Mouse (Mus musculus) heart, postnatal 14 days (tissue): ENCODE measurements at regions not wholly inside any gene's neighbourhood (a gene's known extent, or its start where the extent isn't known, plus 50 kb on each side); places are given as distances from the start of the nearest gene placed in this dataset.
"Not testable (repeated sequence)": the region's sequence is repeated elsewhere in the genome, so short reads cannot be mapped to it uniquely, and the experiment has no call there.

Experiments used
- DNase-seq, 2 experiments: peaks; one replicate each; pipeline ENCODE4 v3.0.0; 2021 to 2022
- intact Hi-C: fragments of 180-260 bp; cut with DNase I; formaldehyde crosslinking; loops from one replicate; pipeline ENCODE4 v1.15.1; 2025

GRCm38 (mm10) chr6:20555320-20555883 lies 659.9 kb upstream of the Kcnd2 start:
- no peak for DNase-seq
- intact Hi-C loops, result no loop called here

- DNase-seq, result no peak
- intact Hi-C loops, result no loop called here
These were observed 642.7 kb upstream of the Kcnd2 start for GRCm38 (mm10) chr6:20572621-20573020.

- intact Hi-C loops, result no loop called here
- DNase-seq, result no peak
These were observed 640.6 kb upstream of the Kcnd2 start for GRCm38 (mm10) chr6:20574734-20575133.

GRCm38 (mm10) chr6:20598783-20599182 lies 616.5 kb upstream of the Kcnd2 start:
- DNase-seq, result no peak
- intact Hi-C loops, result no loop called here

GRCm38 (mm10) chr6:20604170-20604569 lies 611.1 kb upstream of the Kcnd2 start:
- intact Hi-C loops, result no loop called here
- no peak for DNase-seq

- DNase-seq, result no peak
- intact Hi-C loops, result no loop called here
These were observed 594.8 kb upstream of the Kcnd2 start for GRCm38 (mm10) chr6:20620476-20620875.

- no peak for DNase-seq
- intact Hi-C loops, result no loop called here
These were observed 588.9 kb upstream of the Kcnd2 start for GRCm38 (mm10) chr6:20626382-20626781.

- intact Hi-C loops, result no loop called here
- DNase-seq, result no peak
These were observed 588.2 kb upstream of the Kcnd2 start for GRCm38 (mm10) chr6:20627071-20627470.

GRCm38 (mm10) chr6:20640301-20640700 lies 575.0 kb upstream of the Kcnd2 start:
- intact Hi-C loops, result no loop called here
- no peak for DNase-seq

GRCm38 (mm10) chr6:20641375-20641774 lies 573.9 kb upstream of the Kcnd2 start:
- DNase-seq, result no peak
- intact Hi-C loops, result no loop called here

GRCm38 (mm10) chr6:20641851-20642250 lies 573.5 kb upstream of the Kcnd2 start:
- intact Hi-C loops, result no loop called here
- DNase-seq, result no peak

GRCm38 (mm10) chr6:20657042-20657441 lies 558.3 kb upstream of the Kcnd2 start:
- no peak for DNase-seq
- intact Hi-C loops, result no loop called here

- DNase-seq, result no peak
- intact Hi-C loops, result no loop called here
These were observed 542.1 kb upstream of the Kcnd2 start for GRCm38 (mm10) chr6:20673219-20673618.

GRCm38 (mm10) chr6:20686447-20687238 lies 528.7 kb upstream of the Kcnd2 start:
- DNase-seq, intact Hi-C loops: not testable (repeated sequence)

GRCm38 (mm10) chr6:20687239-20687575 lies 528.1 kb upstream of the Kcnd2 start:
- intact Hi-C loops, DNase-seq: not testable (repeated sequence)

GRCm38 (mm10) chr6:20725948-20726347 lies 489.4 kb upstream of the Kcnd2 start:
- DNase-seq, result no peak
- intact Hi-C loops, result no loop called here

GRCm38 (mm10) chr6:20739095-20739494 lies 476.2 kb upstream of the Kcnd2 start:
- intact Hi-C loops, result no loop called here
- no peak for DNase-seq

- intact Hi-C loops, result no loop called here
These were observed 474.9 kb upstream of the Kcnd2 start for GRCm38 (mm10) chr6:20740406-20740805.

GRCm38 (mm10) chr6:20741240-20741639 lies 474.1 kb upstream of the Kcnd2 start:
- intact Hi-C loops, result no loop called here
- no peak for DNase-seq

More at GRCm38 (mm10) chr6:20740406-20740805, 474.9 kb upstream of the Kcnd2 start:
- DNase-seq, result no peak

- peak in 1 of 2 experiments; percentile 1 for DNase-seq
- intact Hi-C loops, result no loop called here
These were observed 458.1 kb upstream of the Kcnd2 start for GRCm38 (mm10) chr6:20757240-20757639.

GRCm38 (mm10) chr6:20761300-20761699 lies 454.0 kb upstream of the Kcnd2 start:
- no peak for DNase-seq
- intact Hi-C loops, result no loop called here

- DNase-seq, result no peak
- intact Hi-C loops, result no loop called here
These were observed 439.4 kb upstream of the Kcnd2 start for GRCm38 (mm10) chr6:20775872-20776271.
